Mouse (Mus musculus) small intestine, adult 2 months (tissue): ENCODE measurements around the gene Gm9048.
"Not testable (repeated sequence)": the region's sequence is repeated elsewhere in the genome, so short reads cannot be mapped to it uniquely, and the experiment has no call there.

ENCODE experiments used
- CTCF ChIP-seq: fragments of 200-500 bp; IDR thresholded peaks from 2 replicates; pipeline ENCODE4 v1.5.1; 2012; ENCODE audit warnings: low read depth, mild to moderate bottlenecking, control low read depth, inconsistent platforms, low read length, moderate library complexity, mixed read lengths; ENCODE audit not compliant: insufficient replicate concordance, insufficient read length; ENCODE audit errors: extremely low read depth
- POLR2A ChIP-seq: fragments of 200-500 bp; IDR thresholded peaks from 2 replicates; pipeline ENCODE4 v1.6.1; 2012; ENCODE audit warnings: low read depth, mild to moderate bottlenecking, control low read depth, inconsistent platforms, low read length, moderate library complexity

- TF ChIP-seq POLR2A, CTCF: not testable (repeated sequence)
These were observed 5.3 kb downstream of the Gm9048 start, which contains the start of gene Gm9046 for GRCm38 (mm10) chr10:118343155-118343554.
